Mouse (Mus musculus) neural tube, postnatal 0 days (tissue): ENCODE data around the gene Olah. TPM values are rescaled to one million over a fixed set of nuclear protein-coding genes. Genes with fewer than 3 reads are reported as not detected.

Source experiments
- polyA plus RNA-seq: library from polyadenylated mRNA; unstranded; fragments of >200 nt; fragmentation: Nextera tagmentation; extraction: Ambion mirVana; gene quantifications from 2 replicates; pipeline ENCODE4 v1.2.1, GENCODE M21; 2015

Olah gene
- polyA plus RNA-seq, result not detected in 2 replicates

GRCm38 (mm10) chr2:3397110-3397509 lies at the start of gene Olah:
Olah (minus strand) TSS chr2:3397210.

GRCm38 (mm10) chr2:3423841-3424578 lies 27.0 kb upstream of the Olah start, which contains the start of gene Dclre1c:
Dclre1c (plus strand) TSS chr2:3424131.

GRCm38 (mm10) chr2:3422548-3422947 lies 25.5 kb upstream of the Olah start, which contains the start of gene Meig1:
Meig1 (minus strand) TSS chr2:3422648.

GRCm38 (mm10) chr2:3335611-3336301 lies 61.3 kb downstream of the Olah start, which contains the start of gene Acbd7:
Acbd7 (plus strand) TSS chr2:3336168.

GRCm38 (mm10) chr2:3332484-3333242 lies 64.3 kb downstream of the Olah start, which contains the start of gene Rpp38:
Rpp38 (minus strand) TSS chr2:3332643.

Other genes starting within 250 kb of the Olah start
- 90.1 and 90.5 TPM in 2 replicates for gene Nmt2, start 113.0 kb downstream of the Olah start, polyA plus RNA-seq
- gene Rpp38, start 64.6 kb downstream of the Olah start, polyA plus RNA-seq, result 12.0 and 12.9 TPM in 2 replicates
- 11.3 and 12.3 TPM in 2 replicates for gene Acbd7, start 61.0 kb downstream of the Olah start, polyA plus RNA-seq
- 9.5 and 10.0 TPM in 2 replicates for gene Meig1, start 25.4 kb upstream of the Olah start, polyA plus RNA-seq
- gene Dclre1c, start 26.9 kb upstream of the Olah start, polyA plus RNA-seq, result 5.8 and 6.5 TPM in 2 replicates
- 5.6 and 6.7 TPM in 2 replicates for gene Suv39h2, start 77.8 kb upstream of the Olah start, polyA plus RNA-seq
- 3.5 and 3.7 TPM in 2 replicates for gene Gm45902, start 115.6 kb upstream of the Olah start, polyA plus RNA-seq
- 54.3 and 55.3 TPM in 2 replicates for gene Hspa14, start 115.6 kb upstream of the Olah start, polyA plus RNA-seq
- 0.36 and 0.39 TPM in 2 replicates for gene Cdnf, start 115.8 kb upstream of the Olah start, polyA plus RNA-seq
- 13.5 and 13.6 TPM in 2 replicates for gene Fam107b, start 173.3 kb upstream of the Olah start, polyA plus RNA-seq